Mouse (Mus musculus): ENCODE measurements at regions not wholly inside any gene's neighbourhood (a gene's known extent, or its start where the extent isn't known, plus 50 kb on each side); places are given as distances from the start of the nearest gene placed in this dataset.

GRCm38 (mm10) chr19:15095054-15095453 lies 497.2 kb upstream of the Tle4 start:
- Histone ChIP-seq H3K36me3 (ENCODE audit: control insufficient read depth, insufficient read depth) (no peaks in the 10 kb centered on the region), H3ac (ENCODE audit: control insufficient read depth, insufficient read length) (no peak overlapping the region), H3K79me2 (ENCODE audit: control insufficient read depth, insufficient read depth) (no peaks in the 10 kb centered on the region), H3K4me3 (no peak overlapping the region), H3K27me3 (ENCODE audit: control insufficient read depth, insufficient read depth, insufficient read length) (no peaks in the 10 kb centered on the region), H3K4me2 (ENCODE audit: low read depth) (no peak overlapping the region)
- TF ChIP-seq SRF (IDR thresholded peaks at IDR 0.05; ENCODE audit: control insufficient read depth, insufficient read length, low read depth) (no peak), POLR2AphosphoS2 (IDR thresholded peaks at IDR 0.05; ENCODE audit: insufficient read length, low read depth) (no peak), MYOD1 (IDR thresholded peaks at IDR 0.05; ENCODE audit: control insufficient read depth in 1 of 3, insufficient read length in 2 of 3, low read depth in 2 of 3) (no peak), TCF12 (IDR thresholded peaks at IDR 0.05; ENCODE audit: insufficient read depth, poor library complexity, severe bottlenecking) (no peak), MAX (IDR thresholded peaks at IDR 0.05; ENCODE audit: low read depth) (no peak), POLR2A (IDR thresholded peaks at IDR 0.05; ENCODE audit: insufficient read length, low read depth) (no peak), REST (IDR thresholded peaks at IDR 0.05; ENCODE audit: insufficient read depth, insufficient read length) (no peak), USF1 (IDR thresholded peaks at IDR 0.05; ENCODE audit: low read depth) (no peak), MYOG (IDR thresholded peaks at IDR 0.05; ENCODE audit: control insufficient read depth in 1 of 3, insufficient read depth in 1 of 3, insufficient read length in 2 of 3, low read depth in 2 of 3) (no peak), CEBPB (IDR thresholded peaks at IDR 0.05; ENCODE audit: insufficient read depth, poor library complexity, severe bottlenecking) (no peak), E2F4 (IDR thresholded peaks at IDR 0.05; ENCODE audit: insufficient read depth) (no peak), TCF3 (IDR thresholded peaks at IDR 0.05; ENCODE audit: insufficient read length, low read depth) (no peak)

- Histone ChIP-seq H3K79me2 (ENCODE audit: control insufficient read depth, insufficient read depth) (no peaks in the 10 kb centered on the region), H3K4me2 (ENCODE audit: low read depth) (no peak overlapping the region), H3K36me3 (ENCODE audit: control insufficient read depth, insufficient read depth) (no peaks in the 10 kb centered on the region), H3ac (ENCODE audit: control insufficient read depth, insufficient read length) (no peak overlapping the region), H3K4me3 (no peak overlapping the region), H3K27me3 (ENCODE audit: control insufficient read depth, insufficient read depth, insufficient read length) (no peaks in the 10 kb centered on the region)
- TF ChIP-seq MAX (IDR thresholded peaks at IDR 0.05; ENCODE audit: low read depth) (no peak), POLR2A (IDR thresholded peaks at IDR 0.05; ENCODE audit: insufficient read length, low read depth) (no peak), MYOD1 (IDR thresholded peaks at IDR 0.05; ENCODE audit: control insufficient read depth in 1 of 3, insufficient read length in 2 of 3, low read depth in 2 of 3) (no peak), USF1 (IDR thresholded peaks at IDR 0.05; ENCODE audit: low read depth) (no peak), E2F4 (IDR thresholded peaks at IDR 0.05; ENCODE audit: insufficient read depth) (no peak), REST (IDR thresholded peaks at IDR 0.05; ENCODE audit: insufficient read depth, insufficient read length) (no peak), SRF (IDR thresholded peaks at IDR 0.05; ENCODE audit: control insufficient read depth, insufficient read length, low read depth) (no peak), POLR2AphosphoS2 (IDR thresholded peaks at IDR 0.05; ENCODE audit: insufficient read length, low read depth) (no peak), CEBPB (IDR thresholded peaks at IDR 0.05; ENCODE audit: insufficient read depth, poor library complexity, severe bottlenecking) (no peak), TCF3 (IDR thresholded peaks at IDR 0.05; ENCODE audit: insufficient read length, low read depth) (no peak), MYOG (IDR thresholded peaks at IDR 0.05; ENCODE audit: control insufficient read depth in 1 of 3, insufficient read depth in 1 of 3, insufficient read length in 2 of 3, low read depth in 2 of 3) (no peak), TCF12 (IDR thresholded peaks at IDR 0.05; ENCODE audit: insufficient read depth, poor library complexity, severe bottlenecking) (no peak)
Measured at GRCm38 (mm10) chr19:15093534-15093933, 495.7 kb upstream of the Tle4 start.

- Histone ChIP-seq H3K27me3 (ENCODE audit: control insufficient read depth, insufficient read depth, insufficient read length) (no peaks in the 10 kb centered on the region), H3K79me2 (ENCODE audit: control insufficient read depth, insufficient read depth) (no peaks in the 10 kb centered on the region), H3ac (ENCODE audit: control insufficient read depth, insufficient read length) (no peak overlapping the region), H3K36me3 (ENCODE audit: control insufficient read depth, insufficient read depth) (no peaks in the 10 kb centered on the region), H3K4me2 (ENCODE audit: low read depth) (no peak overlapping the region), H3K4me3 (no peak overlapping the region)
- TF ChIP-seq TCF12 (IDR thresholded peaks at IDR 0.05; ENCODE audit: insufficient read depth, poor library complexity, severe bottlenecking) (no peak), POLR2A (IDR thresholded peaks at IDR 0.05; ENCODE audit: insufficient read length, low read depth) (no peak), MYOD1 (IDR thresholded peaks at IDR 0.05; ENCODE audit: control insufficient read depth in 1 of 3, insufficient read length in 2 of 3, low read depth in 2 of 3) (no peak), REST (IDR thresholded peaks at IDR 0.05; ENCODE audit: insufficient read depth, insufficient read length) (no peak), MYOG (IDR thresholded peaks at IDR 0.05; ENCODE audit: control insufficient read depth in 1 of 3, insufficient read depth in 1 of 3, insufficient read length in 2 of 3, low read depth in 2 of 3) (no peak), TCF3 (IDR thresholded peaks at IDR 0.05; ENCODE audit: insufficient read length, low read depth) (no peak), E2F4 (IDR thresholded peaks at IDR 0.05; ENCODE audit: insufficient read depth) (no peak), POLR2AphosphoS2 (IDR thresholded peaks at IDR 0.05; ENCODE audit: insufficient read length, low read depth) (no peak), MAX (IDR thresholded peaks at IDR 0.05; ENCODE audit: low read depth) (no peak), USF1 (IDR thresholded peaks at IDR 0.05; ENCODE audit: low read depth) (no peak), SRF (IDR thresholded peaks at IDR 0.05; ENCODE audit: control insufficient read depth, insufficient read length, low read depth) (no peak), CEBPB (IDR thresholded peaks at IDR 0.05; ENCODE audit: insufficient read depth, poor library complexity, severe bottlenecking) (no peak)
Measured at GRCm38 (mm10) chr19:15080638-15081037, 482.8 kb upstream of the Tle4 start.

- Histone ChIP-seq H3K27me3 (ENCODE audit: control insufficient read depth, insufficient read depth, insufficient read length) (no peaks in the 10 kb centered on the region), H3K79me2 (ENCODE audit: control insufficient read depth, insufficient read depth) (no peaks in the 10 kb centered on the region), H3K4me3 (no peak overlapping the region), H3ac (ENCODE audit: control insufficient read depth, insufficient read length) (no peak overlapping the region), H3K4me2 (ENCODE audit: low read depth) (no peak overlapping the region), H3K36me3 (ENCODE audit: control insufficient read depth, insufficient read depth) (no peaks in the 10 kb centered on the region)
- no peak for TF ChIP-seq SRF (IDR thresholded peaks at IDR 0.05; ENCODE audit: control insufficient read depth, insufficient read length, low read depth)
- no peak for TF ChIP-seq MAX (IDR thresholded peaks at IDR 0.05; ENCODE audit: low read depth)
- TF ChIP-seq TCF3 (IDR thresholded peaks at IDR 0.05; ENCODE audit: insufficient read length, low read depth), result no peak
- no peak for TF ChIP-seq POLR2A (IDR thresholded peaks at IDR 0.05; ENCODE audit: insufficient read length, low read depth)
- TF ChIP-seq TCF12 (IDR thresholded peaks at IDR 0.05; ENCODE audit: insufficient read depth, poor library complexity, severe bottlenecking), result no peak
- TF ChIP-seq REST (IDR thresholded peaks at IDR 0.05; ENCODE audit: insufficient read depth, insufficient read length), result no peak
- TF ChIP-seq USF1 (IDR thresholded peaks at IDR 0.05; ENCODE audit: low read depth), result no peak
- no peak for TF ChIP-seq MYOG (IDR thresholded peaks at IDR 0.05; ENCODE audit: control insufficient read depth in 1 of 3, insufficient read depth in 1 of 3, insufficient read length in 2 of 3, low read depth in 2 of 3)
- TF ChIP-seq POLR2AphosphoS2 (IDR thresholded peaks at IDR 0.05; ENCODE audit: insufficient read length, low read depth), result no peak
- TF ChIP-seq CEBPB (IDR thresholded peaks at IDR 0.05; ENCODE audit: insufficient read depth, poor library complexity, severe bottlenecking), result no peak
Measured at GRCm38 (mm10) chr19:15057801-15058200, 459.9 kb upstream of the Tle4 start.
